Mouse (Mus musculus) adrenal gland, adult 2 months (tissue): ENCODE data around the gene Kazn. TPM values are rescaled to one million over a fixed set of nuclear protein-coding genes. Genes with fewer than 3 reads are reported as not detected.

Experiments used
- DNase-seq: peaks from one replicate; pipeline ENCODE4 v3.0.0; 2021
- polyA plus RNA-seq: library from polyadenylated mRNA; depleted of rRNA; stranded (reverse); fragments of >200 nt; gene quantifications from 2 replicates; pipeline ENCODE4 v1.2.3, GENCODE M21; 2012; rRNA removed
- total RNA-seq, 2 experiments: library from RNA; stranded (reverse); gene quantifications; 2 replicates each; pipeline ENCODE4 v1.2.3; 2021

The Kazn gene
- total and polyA plus RNA-seq, 3 experiments, result 19.1 to 47.4 (median 22.6) TPM

DNA sequence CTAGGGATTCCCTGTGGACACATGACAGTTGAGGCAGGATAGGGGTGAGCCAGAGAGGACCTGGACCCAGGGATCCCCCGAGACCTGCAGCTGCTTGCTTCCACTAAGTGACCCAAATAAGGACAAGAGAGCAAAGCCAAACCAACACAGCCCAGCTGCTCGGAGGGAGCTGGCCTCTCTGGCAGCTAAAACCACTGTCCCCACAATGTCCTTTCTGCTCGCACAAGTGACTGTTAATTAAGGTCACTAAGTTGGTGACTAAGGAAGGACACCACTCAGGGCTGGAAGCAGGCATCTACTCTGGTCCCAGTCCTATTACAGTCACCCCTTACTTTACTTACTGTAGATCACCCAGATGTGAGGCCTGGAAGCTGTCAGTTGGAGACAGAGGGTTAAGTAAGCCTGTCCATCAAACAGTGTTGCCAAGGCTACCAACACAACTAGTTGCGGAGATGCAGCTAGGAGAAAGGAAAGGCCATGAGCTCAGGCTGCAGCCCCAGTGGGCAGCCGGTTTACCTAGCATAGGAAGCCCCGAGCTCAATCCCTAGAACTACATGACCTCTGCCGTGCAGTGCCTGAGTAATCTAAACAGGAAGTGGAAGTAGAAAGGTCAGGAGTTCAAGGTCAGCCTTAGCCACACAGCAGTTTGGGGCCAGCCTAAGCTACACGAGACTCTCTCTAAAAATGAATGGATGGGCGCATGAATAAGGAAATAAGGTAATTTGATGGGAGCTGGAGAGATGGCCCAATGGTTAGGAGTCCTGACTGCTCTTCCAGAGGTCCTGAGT, 185.3 kb downstream of the Kazn start:
- no peak for DNase-seq

DNA sequence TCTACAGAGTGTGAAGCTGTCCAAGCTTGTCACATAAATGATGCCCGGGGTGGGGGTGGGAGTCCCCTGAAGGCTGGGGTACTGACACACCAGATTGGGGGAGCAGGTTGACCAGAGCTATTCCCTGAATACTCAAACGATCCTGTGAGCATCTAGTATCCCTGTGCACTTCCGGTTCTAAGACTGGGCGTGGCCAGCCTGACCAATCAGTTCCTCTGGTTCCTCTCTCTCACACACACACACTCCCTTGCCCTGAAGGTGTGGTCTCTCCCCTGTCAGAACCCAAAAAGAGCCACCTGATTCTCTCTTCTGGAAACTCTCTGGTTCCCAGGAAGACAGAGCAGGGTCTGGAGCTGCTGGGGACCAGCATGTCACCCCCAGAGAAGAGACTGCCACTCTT, 185.9 kb downstream of the Kazn start:
- no peak for DNase-seq

DNA sequence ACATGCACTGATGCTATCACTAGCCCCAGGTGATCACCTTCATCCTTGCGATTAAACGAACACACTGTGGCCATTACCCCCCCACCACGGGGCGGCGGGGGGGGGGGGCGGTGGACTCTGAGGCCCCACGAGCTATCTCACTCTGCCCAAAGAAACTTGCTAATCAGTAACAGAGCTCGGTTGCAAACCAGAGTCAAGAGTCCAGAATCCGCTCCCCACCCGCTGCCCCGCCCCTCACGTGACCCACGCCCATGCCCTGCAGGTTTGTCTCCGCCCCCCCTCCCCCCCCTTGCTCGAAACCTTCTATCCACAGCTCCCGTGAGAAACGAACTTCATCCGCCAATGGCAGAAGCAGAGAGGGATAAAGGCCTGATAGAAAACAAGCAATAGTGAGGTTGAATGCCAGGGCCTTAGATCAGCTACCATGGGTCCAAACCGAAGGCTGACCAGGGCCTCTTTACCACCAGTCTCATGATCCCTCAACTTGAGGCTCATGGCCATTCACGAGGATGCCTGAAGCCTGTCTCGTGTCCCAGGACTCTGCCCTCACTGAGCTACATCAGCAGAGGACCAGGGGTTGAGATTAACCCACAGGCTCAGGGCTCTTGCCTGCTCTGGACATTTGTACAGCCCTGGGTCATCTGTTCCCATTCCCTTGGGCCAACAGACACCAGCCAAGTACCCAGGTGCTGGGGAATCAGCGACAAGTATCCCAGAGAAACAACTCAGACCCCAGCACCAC, 186.6 kb downstream of the Kazn start:
- no peak for DNase-seq

Other genes starting within 250 kb of the Kazn start
- under 1 TPM; 0.43 to 0.79 TPM for gene Fhad1, start 224.3 kb downstream of the Kazn start, total RNA-seq
- 0.13 and 0.16 TPM in 2 replicates for gene Fhad1, start 224.3 kb downstream of the Kazn start, polyA plus RNA-seq
- 1 to 10 TPM; 3.5 to 5.3 TPM for gene Tmem51, start 155.1 kb downstream of the Kazn start, total RNA-seq
- 9.9 and 10.0 TPM in 2 replicates for gene Tmem51, start 155.1 kb downstream of the Kazn start, polyA plus RNA-seq